Mouse (Mus musculus): Measurements from ENCODE around the gene Lrp4. TPM values are rescaled to one million over a fixed set of nuclear protein-coding genes. Genes with fewer than 3 reads are reported as not detected.
A peak's percentile ranks its signal among the peaks of the same experiment; 100 is the strongest.

Gene Lrp4
- polyA plus RNA-seq, 1 experiment from 2014 or later: 8.5 TPM

DNA sequence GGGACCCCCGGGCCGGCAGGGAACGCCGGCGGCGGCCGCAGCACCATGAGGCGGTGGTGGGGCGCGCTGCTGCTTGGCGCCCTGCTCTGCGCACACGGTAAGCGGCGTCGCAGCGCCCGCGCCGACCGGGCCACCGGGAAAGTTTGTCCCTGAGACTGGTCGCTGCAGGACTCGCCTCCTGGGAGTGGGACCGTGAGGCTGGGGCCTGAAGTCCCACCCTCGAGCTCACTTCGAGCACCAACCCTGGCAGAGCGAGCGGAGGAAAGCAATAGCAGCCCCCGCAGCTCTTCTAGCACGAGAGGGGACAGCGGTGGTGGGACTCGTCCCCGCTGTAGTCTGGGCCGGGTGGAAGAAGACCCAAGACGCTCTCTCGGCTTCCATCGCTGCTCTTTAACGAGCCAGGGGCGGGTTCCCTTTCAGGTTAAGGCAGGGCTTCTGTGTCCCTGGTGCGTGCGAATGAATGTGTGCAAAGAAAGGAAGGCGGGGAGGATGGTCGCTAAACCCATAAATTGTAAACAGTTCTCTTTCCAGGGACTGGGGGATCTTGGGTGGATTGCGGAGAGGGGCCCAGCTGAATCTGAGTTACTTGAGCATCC, 443 bp downstream of the Lrp4 start:
- peak overlapping the region; percentile 68 for H3K4me2 ChIP-seq (ENCODE audit: low read length)
- H3K4me3 ChIP-seq (ENCODE audit: low read depth, low read length): peak overlapping the region; percentile 88
- no peaks in the 10 kb centered on the region for H3K36me3 ChIP-seq (ENCODE audit: control insufficient read depth, insufficient read depth, low read length)
- H3K9me3 ChIP-seq (ENCODE audit: control insufficient read depth, low read length): no peaks in the 10 kb centered on the region
- H3K27me3 ChIP-seq (replicated peaks; ENCODE audit: control insufficient read depth, insufficient read depth, low read length): no peaks in the 10 kb centered on the region
- peak; percentile 23 for ATAC-seq (replicated peaks; ENCODE audit: low FRiP score, low TSS enrichment, low read depth)
- H3K27ac ChIP-seq (ENCODE audit: low read depth): peak overlapping the region; percentile 90
- H3K9ac ChIP-seq (ENCODE audit: low read length): peak overlapping the region; percentile 72
- peak; percentile 79 for DNase-seq (ENCODE audit: low spot score)
- peaks cover 34% of the 10 kb centered on the region for H3K4me1 ChIP-seq (replicated peaks; ENCODE audit: control insufficient read depth, insufficient read depth, low read length)
- 0% methylated on average over 43 of the region's 45 CpGs for WGBS

DNA sequence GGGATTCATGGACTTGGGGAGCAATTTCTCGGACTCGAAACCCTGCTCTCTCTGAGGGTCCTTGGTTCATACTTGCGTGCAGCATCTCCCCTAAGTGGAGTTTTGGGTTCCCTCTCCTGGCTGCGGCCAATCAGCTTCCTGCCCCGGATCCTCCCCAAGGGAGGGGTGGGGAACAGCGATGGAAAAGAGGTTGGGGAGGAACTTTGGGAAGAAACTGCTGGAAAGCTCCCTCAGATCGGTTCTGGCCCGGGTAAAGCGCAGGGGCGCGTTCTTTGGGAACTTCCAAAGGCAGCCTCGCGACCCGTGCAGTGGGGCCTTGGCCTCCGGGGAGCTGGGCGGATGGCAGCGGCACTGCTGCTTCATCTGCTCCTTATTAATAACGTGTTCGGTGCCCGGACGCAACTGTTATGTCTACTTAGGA, 951 bp downstream of the Lrp4 start:
- DNase-seq (ENCODE audit: low spot score) (peak; percentile 81), ATAC-seq (replicated peaks; ENCODE audit: low FRiP score, low TSS enrichment, low read depth) (peak; percentile 43; the same call in 1 of the 2 replicates)
- Histone ChIP-seq H3K4me2 (ENCODE audit: low read length) (peak overlapping the region; percentile 68), H3K9me3 (ENCODE audit: control insufficient read depth, low read length) (no peaks in the 10 kb centered on the region), H3K9ac (ENCODE audit: low read length) (peak overlapping the region; percentile 72), H3K4me3 (ENCODE audit: low read depth, low read length) (peak overlapping the region; percentile 88), H3K27ac (ENCODE audit: low read depth) (peak overlapping the region; percentile 90), H3K27me3 (replicated peaks; ENCODE audit: control insufficient read depth, insufficient read depth, low read length) (no peaks in the 10 kb centered on the region), H3K4me1 (replicated peaks; ENCODE audit: control insufficient read depth, insufficient read depth, low read length) (peaks cover 39% of the 10 kb centered on the region), H3K36me3 (ENCODE audit: control insufficient read depth, insufficient read depth, low read length) (no peaks in the 10 kb centered on the region)
- under 1% methylated on average over 21 of the region's 21 CpGs for WGBS

DNA sequence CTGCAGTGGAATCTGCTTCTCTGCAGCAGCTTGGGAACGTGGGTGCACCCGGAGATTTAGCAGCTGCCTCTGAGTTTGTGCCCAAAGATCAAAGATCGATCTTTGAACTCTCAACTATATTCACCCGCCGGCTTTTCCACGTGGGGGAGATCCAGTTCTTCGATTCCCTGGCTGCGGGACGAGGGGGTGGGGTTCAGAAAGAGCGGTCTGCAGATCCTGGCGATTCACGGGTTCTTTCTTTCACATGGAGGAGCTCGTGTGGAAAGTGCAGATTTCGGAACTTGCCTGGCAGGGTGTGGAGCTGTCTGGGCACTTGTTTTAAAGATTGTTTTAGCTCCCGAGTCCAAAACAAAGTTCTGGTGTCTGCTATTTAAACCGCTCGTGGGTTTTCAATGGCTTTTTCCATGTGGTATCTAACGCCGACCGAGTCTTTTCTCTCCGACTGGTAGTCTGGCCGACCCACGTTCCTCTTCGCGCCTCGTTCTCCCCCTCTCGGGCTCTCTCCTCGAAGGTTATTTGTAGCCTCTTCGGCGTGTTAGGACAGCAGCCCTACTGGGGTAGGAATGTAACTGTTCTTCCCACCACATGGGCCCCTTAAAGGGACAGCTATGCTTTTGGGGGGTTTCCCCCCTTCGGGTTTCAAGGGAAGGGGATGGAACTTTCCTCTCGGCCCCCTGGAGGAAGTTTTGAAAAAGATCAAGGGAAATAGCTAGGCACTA, 1.5 kb downstream of the Lrp4 start:
- Histone ChIP-seq H3K4me2 (ENCODE audit: low read length) (peak overlapping the region; percentile 68), H3K9ac (ENCODE audit: low read length) (peak overlapping the region; percentile 72), H3K9me3 (ENCODE audit: control insufficient read depth, low read length) (no peaks in the 10 kb centered on the region), H3K36me3 (ENCODE audit: control insufficient read depth, insufficient read depth, low read length) (no peaks in the 10 kb centered on the region), H3K4me1 (replicated peaks; ENCODE audit: control insufficient read depth, insufficient read depth, low read length) (peaks cover 39% of the 10 kb centered on the region), H3K4me3 (ENCODE audit: low read depth, low read length) (peak overlapping the region; percentile 88), H3K27me3 (replicated peaks; ENCODE audit: control insufficient read depth, insufficient read depth, low read length) (no peaks in the 10 kb centered on the region), H3K27ac (ENCODE audit: low read depth) (peak overlapping the region; percentile 90)
- WGBS: under 1% methylated on average over 32 of the region's 32 CpGs
- ATAC-seq (replicated peaks; ENCODE audit: low FRiP score, low TSS enrichment, low read depth): 0 out of 2 replicates have a peak, but pooled peaks have one; percentile 13
- DNase-seq (ENCODE audit: low spot score): peak; percentile 80

DNA sequence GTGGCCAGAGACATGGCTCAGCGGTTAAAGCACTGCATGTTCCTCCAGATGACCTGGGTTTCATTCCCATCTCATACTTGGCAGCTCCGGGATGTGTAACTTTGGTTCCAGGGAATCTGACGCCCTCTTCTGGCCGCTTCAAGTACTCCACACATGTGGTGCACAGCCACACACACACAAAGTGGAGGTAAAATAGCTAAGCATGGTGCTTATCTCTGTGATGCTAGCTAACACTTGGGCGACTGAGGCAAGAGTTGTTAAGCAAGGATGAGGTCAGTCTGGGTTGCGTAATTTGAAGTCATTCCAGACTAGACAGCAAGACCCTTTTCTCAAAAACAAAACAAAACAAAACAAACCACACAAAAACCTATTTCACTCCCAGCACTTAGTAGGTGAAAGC, 2.8 kb downstream of the Lrp4 start:
- no peak overlapping the region for H3K4me3 ChIP-seq (ENCODE audit: low read depth, low read length)
- H3K4me1 ChIP-seq (replicated peaks; ENCODE audit: control insufficient read depth, insufficient read depth, low read length): peaks cover 39% of the 10 kb centered on the region
- no peaks in the 10 kb centered on the region for H3K27me3 ChIP-seq (replicated peaks; ENCODE audit: control insufficient read depth, insufficient read depth, low read length)
- no peak overlapping the region for H3K27ac ChIP-seq (ENCODE audit: low read depth)
- WGBS: 92% methylated on average over 6 of the region's 6 CpGs
- ATAC-seq (replicated peaks; ENCODE audit: low FRiP score, low TSS enrichment, low read depth) (no peak), DNase-seq (ENCODE audit: low spot score) (no peak)
- H3K4me2 ChIP-seq (ENCODE audit: low read length): no peak overlapping the region
- no peaks in the 10 kb centered on the region for H3K9me3 ChIP-seq (ENCODE audit: control insufficient read depth, low read length)
- H3K9ac ChIP-seq (ENCODE audit: low read length): no peak overlapping the region
- H3K36me3 ChIP-seq (ENCODE audit: control insufficient read depth, insufficient read depth, low read length): no peaks in the 10 kb centered on the region

DNA sequence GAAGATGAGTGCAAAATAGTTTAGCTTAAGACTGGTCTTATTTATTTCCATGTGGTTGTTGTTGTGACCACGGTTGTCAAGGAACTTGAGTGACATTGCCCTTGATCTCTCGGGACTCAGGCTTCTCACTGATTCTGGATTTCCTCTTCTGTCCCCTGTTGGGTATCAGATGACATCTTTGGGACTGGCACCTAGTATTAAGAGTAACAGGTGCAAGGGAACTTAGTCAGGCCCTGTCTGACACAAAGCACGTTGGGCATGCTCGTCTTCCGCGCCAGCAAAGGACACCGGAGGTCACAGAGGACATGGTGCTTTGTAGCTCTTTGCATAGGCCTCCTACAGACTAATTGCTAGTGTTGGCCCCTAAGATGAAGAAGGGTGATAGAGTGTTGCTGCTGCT, 3.5 kb downstream of the Lrp4 start:
- Histone ChIP-seq H3K4me3 (ENCODE audit: low read depth, low read length) (no peak overlapping the region), H3K27me3 (replicated peaks; ENCODE audit: control insufficient read depth, insufficient read depth, low read length) (no peaks in the 10 kb centered on the region), H3K9me3 (ENCODE audit: control insufficient read depth, low read length) (no peaks in the 10 kb centered on the region), H3K9ac (ENCODE audit: low read length) (no peak overlapping the region), H3K27ac (ENCODE audit: low read depth) (no peak overlapping the region), H3K4me1 (replicated peaks; ENCODE audit: control insufficient read depth, insufficient read depth, low read length) (peaks cover 39% of the 10 kb centered on the region), H3K36me3 (ENCODE audit: control insufficient read depth, insufficient read depth, low read length) (no peaks in the 10 kb centered on the region), H3K4me2 (ENCODE audit: low read length) (0 out of 2 replicates have a peak overlapping the region, but pooled peaks have one; percentile 3)
- ATAC-seq (replicated peaks; ENCODE audit: low FRiP score, low TSS enrichment, low read depth): no peak
- WGBS: 77% methylated on average over 7 of the region's 7 CpGs
- no peak for DNase-seq (ENCODE audit: low spot score)

DNA sequence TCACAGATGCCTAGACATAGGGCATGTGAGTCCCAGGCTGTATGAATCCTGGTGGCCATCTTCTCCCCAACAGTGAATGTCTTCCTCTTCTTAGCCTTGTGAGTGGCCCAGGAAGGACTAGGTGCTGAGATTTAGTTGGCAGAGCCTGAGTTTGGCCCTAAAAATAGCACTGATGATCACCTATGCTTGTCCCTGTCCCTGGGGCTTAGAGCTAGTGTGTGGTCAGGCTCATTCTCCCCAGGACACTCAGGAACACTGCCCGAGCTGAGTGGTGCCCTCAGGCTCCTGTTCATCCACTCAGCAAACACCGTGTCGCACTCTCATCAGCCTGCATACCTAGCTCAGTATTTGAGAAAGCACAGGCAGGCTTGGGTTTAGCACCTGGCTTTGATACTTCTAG, 4.0 kb downstream of the Lrp4 start:
- Histone ChIP-seq H3K4me2 (ENCODE audit: low read length) (peak overlapping the region; percentile 12; the same call in 1 of the 2 replicates), H3K9me3 (ENCODE audit: control insufficient read depth, low read length) (no peaks in the 10 kb centered on the region), H3K4me1 (replicated peaks; ENCODE audit: control insufficient read depth, insufficient read depth, low read length) (peaks cover 35% of the 10 kb centered on the region), H3K27ac (ENCODE audit: low read depth) (no peak overlapping the region), H3K36me3 (ENCODE audit: control insufficient read depth, insufficient read depth, low read length) (no peaks in the 10 kb centered on the region), H3K4me3 (ENCODE audit: low read depth, low read length) (no peak overlapping the region), H3K9ac (ENCODE audit: low read length) (no peak overlapping the region), H3K27me3 (replicated peaks; ENCODE audit: control insufficient read depth, insufficient read depth, low read length) (no peaks in the 10 kb centered on the region)
- WGBS: 45% methylated on average over 3 of the region's 3 CpGs
- DNase-seq (ENCODE audit: low spot score): no peak
- no peak for ATAC-seq (replicated peaks; ENCODE audit: low FRiP score, low TSS enrichment, low read depth)

DNA sequence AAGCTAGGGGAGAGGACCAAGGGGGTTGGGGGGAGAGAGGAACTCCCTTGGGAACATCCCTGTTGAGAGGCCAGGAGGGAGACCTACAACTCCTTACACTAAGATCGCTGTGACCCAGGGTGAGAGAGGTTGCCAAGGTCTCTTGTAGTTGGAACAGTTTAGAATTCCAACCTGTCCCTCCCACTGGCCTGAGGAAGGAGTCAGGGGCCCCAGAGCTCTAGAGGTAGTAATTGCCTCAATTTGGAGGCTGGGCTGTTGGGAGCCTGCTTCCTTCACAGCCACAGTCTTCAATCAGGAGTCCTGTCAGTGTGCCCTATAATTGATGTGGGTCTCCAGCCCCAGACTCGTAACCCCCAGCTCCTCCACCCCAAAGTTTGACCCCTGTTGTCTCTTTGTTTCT, 4.9 kb downstream of the Lrp4 start:
- ATAC-seq (replicated peaks; ENCODE audit: low FRiP score, low TSS enrichment, low read depth) (no peak), DNase-seq (ENCODE audit: low spot score) (no peak)
- H3K27me3 ChIP-seq (replicated peaks; ENCODE audit: control insufficient read depth, insufficient read depth, low read length): no peaks in the 10 kb centered on the region
- H3K36me3 ChIP-seq (ENCODE audit: control insufficient read depth, insufficient read depth, low read length): no peaks in the 10 kb centered on the region
- no peak overlapping the region for H3K27ac ChIP-seq (ENCODE audit: low read depth)
- H3K4me1 ChIP-seq (replicated peaks; ENCODE audit: control insufficient read depth, insufficient read depth, low read length): peaks cover 28% of the 10 kb centered on the region
- H3K4me3 ChIP-seq (ENCODE audit: low read depth, low read length): no peak overlapping the region
- H3K4me2 ChIP-seq (ENCODE audit: low read length): peak overlapping the region; percentile 6; the same call in 1 of the 2 replicates
- WGBS: 12% methylated on average over 2 of the region's 2 CpGs
- no peak overlapping the region for H3K9ac ChIP-seq (ENCODE audit: low read length)
- no peaks in the 10 kb centered on the region for H3K9me3 ChIP-seq (ENCODE audit: control insufficient read depth, low read length)

DNA sequence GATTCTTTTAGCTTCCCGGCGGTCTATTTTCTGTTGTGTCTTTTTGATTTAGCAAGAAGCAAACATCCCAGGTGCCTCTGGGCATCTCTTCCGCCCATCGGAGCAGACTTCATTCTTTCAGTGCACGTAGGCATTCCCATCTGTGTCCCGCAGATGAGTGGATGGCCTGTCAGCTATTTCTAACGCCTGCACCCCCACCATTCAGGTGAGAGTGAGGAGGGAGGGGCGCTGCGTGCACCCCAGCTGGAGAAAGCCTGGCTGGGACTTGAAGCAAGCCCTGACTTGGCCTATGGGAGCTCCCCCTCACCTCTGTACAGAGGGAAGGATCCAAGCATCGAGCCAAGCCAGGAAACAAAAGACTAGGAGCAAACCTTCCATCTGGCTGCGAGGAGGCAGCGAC, 5.4 kb downstream of the Lrp4 start:
- DNase-seq (ENCODE audit: low spot score) (no peak), ATAC-seq (replicated peaks; ENCODE audit: low FRiP score, low TSS enrichment, low read depth) (no peak)
- WGBS: 13% methylated on average over 12 of the region's 12 CpGs
- H3K4me1 ChIP-seq (replicated peaks; ENCODE audit: control insufficient read depth, insufficient read depth, low read length): peaks cover 28% of the 10 kb centered on the region
- peak overlapping the region; percentile 6; the same call in 1 of the 2 replicates for H3K4me2 ChIP-seq (ENCODE audit: low read length)
- H3K9me3 ChIP-seq (ENCODE audit: control insufficient read depth, low read length): no peaks in the 10 kb centered on the region
- no peak overlapping the region for H3K4me3 ChIP-seq (ENCODE audit: low read depth, low read length)
- no peak overlapping the region for H3K9ac ChIP-seq (ENCODE audit: low read length)
- H3K27me3 ChIP-seq (replicated peaks; ENCODE audit: control insufficient read depth, insufficient read depth, low read length): no peaks in the 10 kb centered on the region
- H3K36me3 ChIP-seq (ENCODE audit: control insufficient read depth, insufficient read depth, low read length): no peaks in the 10 kb centered on the region
- no peak overlapping the region for H3K27ac ChIP-seq (ENCODE audit: low read depth)

Measured in intestine, embryonic 14.5 days (tissue).